Mouse (Mus musculus) spleen, adult 18-20 months (tissue): ENCODE measurements around the gene Slc30a9.

Source experiments
- DNase-seq, 2 experiments: peaks; one replicate each; pipeline ENCODE4 v3.0.0; 2022; ENCODE audit warnings: mixed read lengths in 2 of 2

Slc30a9 gene

GRCm38 (mm10) chr5:67321656-67322268 lies 15.0 kb downstream of the Slc30a9 start:
- no peak for DNase-seq

GRCm38 (mm10) chr5:67324032-67324431 lies 17.3 kb downstream of the Slc30a9 start:
- no peak for DNase-seq

DNA sequence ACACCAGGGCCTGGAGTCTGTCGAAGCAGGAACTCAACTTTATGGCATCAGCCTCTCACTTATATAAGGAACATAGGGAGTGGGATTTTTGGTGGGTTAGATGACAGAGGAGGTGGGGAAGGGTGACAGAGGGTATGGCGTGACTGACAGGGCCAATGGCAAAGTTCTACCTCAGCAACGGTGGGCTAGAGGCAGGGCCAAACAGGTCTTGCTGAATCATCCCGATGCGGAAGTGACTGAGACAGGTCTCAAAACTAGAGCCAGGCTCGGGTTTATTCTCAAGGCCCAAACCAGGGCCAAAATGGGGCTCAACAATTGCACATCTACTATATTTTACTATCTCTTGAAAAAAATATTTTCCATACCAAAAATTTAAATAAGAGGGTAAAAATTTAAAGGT lies 34.1 kb downstream of the Slc30a9 start:
- no peak for DNase-seq

DNA sequence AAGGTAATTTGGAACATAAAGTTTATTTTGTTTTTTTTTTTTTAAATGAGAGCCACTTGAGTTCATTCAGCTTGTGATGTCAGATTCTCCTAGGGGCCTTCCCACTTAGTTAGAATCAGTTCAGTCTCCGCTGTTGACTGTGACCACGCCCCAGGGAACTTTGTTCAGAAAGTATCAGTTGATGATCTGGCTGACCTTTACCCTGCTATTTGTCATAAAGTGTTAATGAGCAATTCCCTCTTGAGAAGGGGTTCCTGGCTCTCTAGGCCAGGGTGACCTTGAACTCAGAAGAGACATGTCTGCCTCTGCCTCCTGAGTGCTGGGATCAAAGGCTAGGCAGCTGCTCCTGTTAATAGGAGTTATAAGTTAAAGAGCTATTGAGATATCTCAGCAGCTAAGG lies 40.3 kb downstream of the Slc30a9 start:
- DNase-seq: no peak

GRCm38 (mm10) chr5:67348949-67349348 lies 42.2 kb downstream of the Slc30a9 start:
- no peak for DNase-seq

GRCm38 (mm10) chr5:67362316-67362715 lies 55.6 kb downstream of the Slc30a9 start:
- DNase-seq: no peak

- DNase-seq: no peak
These were observed 56.2 kb downstream of the Slc30a9 start for GRCm38 (mm10) chr5:67362931-67363330.

DNA sequence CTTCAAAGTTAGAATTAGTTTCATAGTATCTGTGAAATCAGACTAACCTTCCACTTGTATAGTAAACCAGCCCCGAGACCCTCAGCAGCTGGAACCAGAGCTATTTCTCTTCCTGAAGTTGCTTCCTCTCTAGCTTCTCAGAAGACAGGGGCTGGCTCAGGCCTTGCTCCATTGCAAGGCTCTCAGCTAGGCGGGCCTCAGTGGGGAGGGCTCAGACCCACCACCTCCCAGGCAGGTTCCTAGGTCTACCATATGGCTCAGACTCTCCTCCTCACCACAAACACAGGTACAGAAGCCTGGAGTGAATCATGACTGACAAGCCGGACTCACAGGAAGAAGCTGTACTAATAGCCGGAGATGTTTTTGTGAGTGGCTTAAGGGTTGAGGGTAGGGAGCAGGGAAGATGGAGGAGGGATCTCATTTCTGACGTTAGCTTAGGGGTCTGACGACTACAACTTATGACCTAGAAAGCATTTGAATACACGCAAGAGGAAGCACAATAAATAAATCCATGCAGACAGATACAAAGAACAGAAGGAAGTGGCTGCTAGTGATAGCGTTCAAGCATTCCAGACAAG lies 70.4 kb downstream of the Slc30a9 start:
- no peak for DNase-seq

- no peak for DNase-seq
These were observed 74.9 kb downstream of the Slc30a9 start for GRCm38 (mm10) chr5:67381690-67382089.

- no peak for DNase-seq
These were observed 75.8 kb downstream of the Slc30a9 start for GRCm38 (mm10) chr5:67382556-67382955.

- no peak for DNase-seq
These were observed 87.2 kb downstream of the Slc30a9 start for GRCm38 (mm10) chr5:67393951-67394350.

DNA sequence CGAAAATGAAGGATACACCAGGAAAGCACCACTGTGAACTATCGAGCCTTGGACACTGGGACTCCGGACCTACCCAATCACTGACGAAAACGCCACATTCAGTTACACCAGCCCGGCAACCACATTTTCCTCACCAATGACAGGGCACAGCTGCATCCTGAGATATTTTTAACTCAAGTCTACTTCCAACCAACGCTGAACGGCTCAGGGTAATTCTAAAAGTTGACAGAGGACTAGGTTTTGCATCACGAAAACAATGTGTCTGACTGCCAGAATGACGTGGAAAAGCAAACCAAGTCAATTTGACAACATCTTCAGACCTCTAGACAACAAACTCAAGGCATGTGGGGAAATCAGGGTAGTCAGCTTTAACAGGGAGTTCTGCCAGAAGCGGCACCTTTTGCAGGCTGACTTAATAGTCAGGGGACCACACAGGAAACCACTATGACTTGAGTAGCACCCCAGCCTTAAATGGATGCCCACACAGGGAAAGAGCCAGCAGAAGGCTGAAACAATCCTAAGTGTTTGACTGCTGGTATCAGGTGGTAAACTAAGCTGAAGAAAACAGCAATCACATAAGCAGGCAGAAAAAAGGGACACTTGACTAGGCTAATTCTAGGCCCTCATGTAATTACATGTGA lies 88.6 kb downstream of the Slc30a9 start:
- no peak for DNase-seq

GRCm38 (mm10) chr5:67397186-67397585 lies 90.4 kb downstream of the Slc30a9 start:
- no peak for DNase-seq

DNA sequence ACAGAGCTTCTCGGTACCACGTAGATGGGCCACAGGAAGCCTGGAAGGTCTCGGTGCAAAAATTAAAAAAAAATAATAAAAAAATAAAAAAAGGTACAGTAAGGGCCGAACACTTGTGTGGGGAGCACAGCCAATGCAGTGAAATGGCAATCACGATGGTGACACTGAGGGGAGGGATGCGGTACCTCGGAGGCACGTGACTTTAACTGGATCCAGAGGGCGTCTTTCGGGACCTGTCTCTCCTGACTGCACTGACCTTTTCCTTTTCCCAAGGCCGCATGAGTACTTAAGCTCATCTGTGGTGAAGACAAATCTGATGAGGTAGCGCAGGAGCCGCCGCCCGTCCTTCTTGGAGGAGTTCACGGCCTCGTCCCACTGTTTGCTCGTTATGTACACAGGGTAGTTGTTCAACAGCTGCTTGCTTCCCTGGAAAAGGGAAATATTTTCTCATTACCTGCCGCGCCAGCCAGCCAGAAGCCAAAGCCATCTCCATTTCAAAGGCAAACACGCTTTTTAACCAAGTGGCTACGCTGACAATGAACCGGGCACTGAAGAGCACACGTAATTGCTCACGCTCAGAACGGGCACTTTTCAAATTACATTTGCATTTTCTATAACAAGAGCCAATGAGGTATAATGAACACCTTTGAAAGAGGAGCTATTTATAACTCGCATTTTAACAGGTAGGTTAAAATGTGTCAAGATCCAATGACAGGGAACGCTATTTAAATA lies 93.3 kb downstream of the Slc30a9 start:
- no peak for DNase-seq

DNA sequence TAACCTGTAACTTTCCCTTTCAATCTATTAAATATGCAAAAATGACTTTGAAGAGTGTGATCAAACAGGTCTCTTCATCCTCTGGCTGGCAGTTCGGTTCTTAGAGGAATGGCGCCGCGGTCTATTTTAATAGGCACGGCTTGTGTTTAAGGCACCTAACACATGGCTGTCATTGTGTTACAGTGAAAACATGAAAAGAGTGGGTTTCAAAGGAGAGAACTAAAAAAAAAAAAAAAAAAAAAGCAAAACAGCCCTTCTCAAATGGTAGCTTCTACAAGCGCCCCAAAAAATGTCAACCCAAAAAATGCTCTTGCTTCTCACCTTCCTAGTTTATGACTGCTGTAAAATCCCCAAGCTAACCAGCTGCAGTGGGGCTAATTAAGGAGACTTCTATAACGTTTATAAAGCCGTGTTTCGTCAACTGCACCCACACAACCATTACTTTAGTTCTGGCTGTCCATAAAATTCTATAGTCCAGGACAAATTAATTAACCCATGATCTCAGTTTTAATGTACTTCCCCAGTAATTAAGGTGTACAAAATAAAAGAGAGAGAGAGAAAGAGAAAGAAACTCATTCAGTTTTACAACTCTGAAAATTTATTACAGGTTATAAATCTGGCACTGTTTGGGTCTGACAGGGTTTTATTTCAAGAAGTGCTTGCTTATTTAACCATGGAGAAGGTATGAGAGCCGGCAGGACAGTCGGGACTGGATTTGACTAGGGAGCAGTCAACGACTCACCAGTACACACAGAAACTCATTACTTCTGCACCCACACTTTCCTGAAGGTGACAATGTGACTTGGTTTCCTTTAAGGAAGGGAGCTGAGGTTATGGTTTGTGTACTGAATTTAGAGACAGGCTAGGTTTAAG lies 94.1 kb downstream of the Slc30a9 start:
- no peak for DNase-seq

GRCm38 (mm10) chr5:67401612-67402011 lies 94.9 kb downstream of the Slc30a9 start:
- no peak for DNase-seq

DNA sequence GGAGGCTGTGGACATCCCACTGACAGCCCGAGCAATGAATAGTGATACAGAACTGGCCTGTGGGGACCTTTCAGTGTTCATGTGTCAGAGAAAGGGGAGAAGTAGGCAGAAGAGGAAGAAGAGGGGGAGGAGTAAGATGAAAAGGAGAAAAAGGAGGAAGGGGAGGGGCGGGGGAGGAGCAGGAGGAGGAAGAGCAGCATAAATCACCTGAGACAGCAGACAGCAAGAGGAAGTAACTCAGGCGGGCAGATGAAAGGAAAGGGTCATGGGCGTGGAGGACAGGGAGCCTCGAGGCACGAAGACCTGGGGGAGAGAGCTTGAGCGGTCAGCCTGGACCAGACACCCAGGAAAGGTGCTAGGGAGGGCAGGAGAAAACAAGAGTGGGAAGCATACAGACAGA lies 97.6 kb downstream of the Slc30a9 start:
- DNase-seq: peak in 1 of 2 experiments; percentile 13

DNA sequence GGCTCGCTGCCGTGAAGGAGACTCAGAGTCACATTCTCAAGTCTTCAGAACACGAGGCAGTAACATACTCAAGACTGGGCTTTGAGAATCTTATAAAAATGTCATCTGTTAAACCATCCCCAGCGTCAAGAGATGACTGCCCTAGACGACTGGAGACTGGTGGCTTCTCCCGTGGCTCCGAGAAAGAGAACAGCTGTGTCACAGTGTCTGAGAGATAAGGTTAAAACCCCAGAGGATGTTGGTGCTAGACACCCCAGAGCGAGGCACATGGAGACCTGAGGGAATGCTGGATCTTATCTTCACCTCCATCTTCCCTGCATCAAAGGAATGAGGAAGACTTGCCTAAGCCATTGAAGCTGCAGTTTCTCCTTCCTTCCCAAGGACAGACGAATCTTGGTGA lies 98.2 kb downstream of the Slc30a9 start:
- no peak for DNase-seq
